Mouse (Mus musculus): ENCODE measurements around the gene 1110057P08Rik.
"Not testable (repeated sequence)": the region's sequence is repeated elsewhere in the genome, so short reads cannot be mapped to it uniquely, and the experiment has no call there.

The 1110057P08Rik gene

DNA sequence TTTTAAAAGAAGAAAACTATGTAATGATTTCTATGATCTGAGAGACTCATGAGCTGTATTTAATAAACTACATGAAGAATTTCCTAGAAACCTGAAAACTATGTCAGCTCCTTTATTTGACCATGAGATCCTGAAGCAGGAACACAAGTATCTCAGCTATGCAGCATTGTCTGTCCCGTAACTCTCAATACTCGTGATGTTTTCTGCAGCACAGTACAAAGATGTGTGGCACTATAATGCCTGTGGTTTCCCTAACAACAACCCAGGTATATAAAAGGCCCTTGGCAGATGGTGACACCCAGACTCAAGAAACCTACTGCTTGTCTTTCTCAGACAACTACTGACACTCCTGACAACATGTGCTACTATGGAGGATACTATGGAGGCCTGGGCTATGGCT, at the start of gene 1110057P08Rik:
Gene 1110057P08Rik (plus strand): TSS at position 301 of the 400 bp plus-strand sequence.
- DNase-seq (ENCODE audit: extremely low read depth, insufficient read length, low spot score) = no peak

DNA sequence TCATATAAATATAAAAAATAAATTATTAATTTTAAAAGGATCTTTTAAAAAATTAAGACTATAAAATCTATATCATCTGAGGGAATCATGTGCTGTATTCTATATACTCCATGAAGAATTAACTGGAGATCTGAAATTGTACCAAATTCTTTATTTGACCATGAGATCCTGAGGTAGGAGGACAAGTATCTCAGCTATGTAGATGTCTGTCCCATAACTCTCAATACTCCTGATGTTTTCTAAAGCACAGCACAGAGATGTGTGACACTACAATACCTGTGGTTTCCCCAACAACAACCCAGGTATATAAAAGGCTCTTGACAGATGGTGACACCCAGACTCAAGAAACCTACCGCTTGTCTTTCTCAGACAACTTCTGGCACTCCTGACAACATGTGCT, 34.0 kb upstream of the 1110057P08Rik start, which contains the start of gene Gm6358:
Gene Gm6358 (plus strand): TSS at position 301 of the 400 bp plus-strand sequence.
- no peak for DNase-seq (ENCODE audit: extremely low read depth, insufficient read length, low spot score)

DNA sequence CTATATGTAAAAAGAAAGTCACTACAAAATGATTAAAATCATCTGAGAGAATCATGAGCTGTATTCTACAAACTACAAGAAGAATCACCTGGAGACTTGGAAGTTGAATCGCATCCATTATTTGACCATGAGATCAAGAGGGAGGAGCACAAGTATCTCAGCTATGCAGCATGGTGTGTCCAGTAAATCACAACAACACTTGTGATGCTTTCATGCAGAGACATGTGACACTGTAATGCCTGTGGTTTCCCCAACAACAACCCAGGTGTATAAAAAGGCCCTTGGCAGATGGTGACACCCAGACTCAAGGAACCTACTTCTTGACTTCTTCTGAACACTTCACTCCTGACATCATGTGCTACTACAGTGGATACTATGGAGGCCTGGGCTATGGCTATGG, 23.7 kb upstream of the 1110057P08Rik start, which contains the start of gene Gm10061:
Gene Gm10061 (plus strand): TSS at position 301 of the 400 bp plus-strand sequence.
- DNase-seq (ENCODE audit: extremely low read depth, insufficient read length, low spot score) = no peak

DNA sequence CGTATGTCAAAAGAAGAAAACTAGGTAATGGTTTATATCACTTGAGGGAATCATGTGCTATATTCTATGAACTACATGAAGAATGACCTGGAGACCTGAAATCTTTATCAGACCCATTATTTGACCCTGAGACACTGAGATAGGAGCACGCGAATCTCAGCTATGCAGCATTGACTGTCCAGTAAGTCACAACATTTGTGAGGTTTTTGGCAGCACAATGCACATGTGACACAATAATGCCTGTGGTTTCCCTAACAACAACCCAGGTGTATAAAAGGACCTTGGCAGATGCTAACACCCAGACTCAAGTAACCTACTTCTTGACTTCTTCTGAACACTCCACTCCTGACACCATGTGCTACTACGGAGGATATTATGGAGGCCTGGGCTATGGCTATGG, 16.9 kb upstream of the 1110057P08Rik start, which contains the start of gene Gm9789:
Gene Gm9789 (plus strand): TSS at position 301 of the 400 bp plus-strand sequence.
- no peak for DNase-seq (ENCODE audit: extremely low read depth, insufficient read length, low spot score)

DNA sequence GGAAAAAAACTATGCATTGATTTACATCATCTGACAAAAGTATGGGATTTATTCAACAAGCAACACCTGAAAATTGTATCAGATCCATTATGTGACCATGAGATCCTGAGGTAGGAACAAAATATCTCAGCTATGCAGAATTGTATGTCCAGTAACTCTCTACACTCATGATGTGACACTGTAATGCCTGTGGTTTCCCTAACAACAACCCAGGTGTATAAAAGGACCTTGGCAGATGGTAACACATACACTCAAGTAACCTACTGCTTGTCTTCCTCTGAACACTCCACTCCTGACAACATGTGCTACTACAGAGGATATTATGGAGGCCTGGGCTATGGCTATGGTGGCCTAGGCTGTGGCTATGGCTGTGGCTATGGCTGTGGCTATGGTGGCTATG, 5.3 kb upstream of the 1110057P08Rik start, which contains the start of gene Gm7735:
Gene Gm7735 (plus strand): TSS at position 301 of the 400 bp plus-strand sequence.
- DNase-seq (ENCODE audit: extremely low read depth, insufficient read length, low spot score) = not testable (repeated sequence)

DNA sequence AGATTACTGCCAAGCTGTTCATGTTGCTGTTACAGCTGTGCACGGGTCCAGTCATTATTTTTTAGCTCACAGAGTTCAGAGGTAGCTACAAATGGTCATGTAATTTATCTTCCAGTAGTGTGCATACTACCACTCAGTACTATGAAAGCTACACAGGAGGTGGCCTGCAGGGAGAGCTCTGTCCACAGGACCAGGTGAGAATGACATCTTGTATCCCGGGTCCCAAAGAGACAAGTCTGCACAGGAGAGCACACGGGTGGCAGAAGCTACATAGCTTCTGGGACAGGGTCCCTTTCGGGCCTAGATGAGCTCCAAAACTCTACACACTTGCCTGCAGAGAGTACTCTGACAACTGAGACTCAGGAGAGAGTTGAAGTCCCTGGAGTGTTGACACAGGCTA, 14.1 kb downstream of the 1110057P08Rik start:
- no peak for DNase-seq (ENCODE audit: extremely low read depth, insufficient read length, low spot score)

DNA sequence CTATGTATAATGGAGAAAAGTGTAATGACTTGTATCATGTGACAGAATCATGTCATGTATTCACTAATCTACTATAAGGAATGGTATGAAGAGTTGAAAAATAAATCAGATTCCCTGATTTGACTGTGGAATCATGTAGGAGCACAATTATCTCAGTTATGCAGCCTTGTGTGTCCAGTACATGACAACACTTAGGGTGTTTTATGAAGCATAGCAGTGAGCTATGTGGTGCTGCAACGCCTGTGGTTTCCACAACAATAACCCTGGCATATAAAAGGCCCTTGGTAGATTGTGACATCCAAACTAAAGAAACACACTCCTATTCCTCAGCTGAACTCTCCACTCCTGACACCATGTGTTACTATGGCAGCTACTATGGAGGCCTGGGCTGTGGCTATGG, 31.0 kb downstream of the 1110057P08Rik start, which contains the start of gene Krtap20-2:
Gene Krtap20-2 (plus strand): TSS at position 301 of the 400 bp plus-strand sequence.
- no peak for DNase-seq (ENCODE audit: extremely low read depth, insufficient read length, low spot score)
